Mouse (Mus musculus) MEL (cell line): Measurements from ENCODE around the gene Gm5741. TPM values are rescaled to one million over a fixed set of nuclear protein-coding genes. Genes with fewer than 3 reads are reported as not detected.
A peak's percentile ranks its signal among the peaks of the same experiment; 100 is the strongest.

Experiments
- DNase-seq: peaks from one replicate; pipeline ENCODE4 v3.0.0; 2011; ENCODE audit warnings: low read depth, low spot score
- H3K27ac ChIP-seq: 2 replicates; pipeline ENCODE4 v1.5.1; 2012; ENCODE audit warnings: low read depth, mild to moderate bottlenecking, control low read depth, low read length, moderate library complexity; ENCODE audit not compliant: control insufficient read depth
- H3K27me3 ChIP-seq, 2 experiments: fragments of 150-350 bp in 1 of 2; sonication (generic) in 1 of 2; 2 replicates each; pipeline ENCODE4 v1.6.1; 2012; ENCODE audit warnings: low read length in 2 of 2, mild to moderate bottlenecking in 2 of 2, improper control_type of control experiment in 1 of 2, moderate library complexity in 1 of 2; ENCODE audit not compliant: insufficient read depth in 2 of 2, control insufficient read depth in 1 of 2
- H3K36me3 ChIP-seq, 2 experiments: 2 replicates each; pipeline ENCODE4 v1.6.1; 2012 to 2014; ENCODE audit warnings: low read length in 2 of 2, improper control_type of control experiment in 1 of 2, inconsistent platforms in 1 of 2, mild to moderate bottlenecking in 1 of 2; ENCODE audit not compliant: insufficient read depth in 2 of 2, control insufficient read depth in 1 of 2
- H3K4me1 ChIP-seq, 2 experiments: fragments of 150-350 bp in 1 of 2; sonication (generic) in 1 of 2; 2 replicates each; pipeline ENCODE4 v1.6.1; 2012; ENCODE audit warnings: low read length in 2 of 2, improper control_type of control experiment in 1 of 2, mild to moderate bottlenecking in 1 of 2; ENCODE audit not compliant: insufficient read depth in 2 of 2, control insufficient read depth in 1 of 2
- H3K4me3 ChIP-seq, 2 experiments: fragments of 150-350 bp in 1 of 2; sonication (generic) in 1 of 2; 2 replicates each; pipeline ENCODE4 v1.5.1; 2012; ENCODE audit warnings: low read depth in 2 of 2, low read length in 2 of 2, mild to moderate bottlenecking in 2 of 2, moderate library complexity in 2 of 2, control low read depth in 1 of 2, improper control_type of control experiment in 1 of 2; ENCODE audit not compliant: control insufficient read depth in 1 of 2, insufficient read depth in 1 of 2
- H3K79me2 ChIP-seq: 2 replicates; pipeline ENCODE4 v1.6.1; 2012; ENCODE audit warnings: mild to moderate bottlenecking, low read length, moderate library complexity; ENCODE audit not compliant: control insufficient read depth, poor library complexity, insufficient read depth
- H3K9ac ChIP-seq: 2 replicates; pipeline ENCODE4 v1.6.1; 2012; ENCODE audit warnings: low read depth, mild to moderate bottlenecking, control low read depth, low read length, moderate library complexity; ENCODE audit not compliant: control insufficient read depth, poor library complexity, severe bottlenecking
- H3K9me3 ChIP-seq: fragments of 150-350 bp; sonication (generic); replicated peaks from 2 replicates; pipeline ENCODE4 v1.6.1; 2012; ENCODE audit warnings: mild to moderate bottlenecking, low read length, improper control_type of control experiment, moderate library complexity; ENCODE audit not compliant: insufficient read depth
- BHLHE40 ChIP-seq: IDR thresholded peaks from 2 replicates; pipeline ENCODE4 v1.6.1; 2012; ENCODE audit warnings: low read depth, mild to moderate bottlenecking, inconsistent platforms, low read length, improper control_type of control experiment, borderline replicate concordance
- CHD1 ChIP-seq: IDR thresholded peaks from 2 replicates; pipeline ENCODE4 v1.6.1; 2012; ENCODE audit warnings: low read depth, mild to moderate bottlenecking, inconsistent platforms, low read length, improper control_type of control experiment
- CHD2 ChIP-seq: IDR thresholded peaks from 2 replicates; pipeline ENCODE4 v1.6.1; 2011; ENCODE audit warnings: low read length, improper control_type of control experiment
- CTCF ChIP-seq, 3 experiments: IDR thresholded peaks in 2 of 3; conservative IDR thresholded peaks in 1 of 3; 2 replicates each; pipeline ENCODE4 v1.5.1; 2011 to 2012; ENCODE audit warnings: low read length in 3 of 3, low read depth in 2 of 3, mild to moderate bottlenecking in 2 of 3, improper control_type of control experiment in 1 of 3, inconsistent platforms in 1 of 3, mixed read lengths in 1 of 3, moderate library complexity in 1 of 3; ENCODE audit not compliant: control insufficient read depth in 1 of 3, insufficient read depth in 1 of 3, poor library complexity in 1 of 3, severe bottlenecking in 1 of 3
- E2F4 ChIP-seq: IDR thresholded peaks from 2 replicates; pipeline ENCODE4 v1.6.1; 2011; ENCODE audit warnings: low read depth, low read length, improper control_type of control experiment, borderline replicate concordance
- ELF1 ChIP-seq: IDR thresholded peaks from 2 replicates; pipeline ENCODE4 v1.6.1; 2014; ENCODE audit warnings: low read depth, mild to moderate bottlenecking, inconsistent platforms, low read length, improper control_type of control experiment, moderate library complexity
- EP300 ChIP-seq, 2 experiments: IDR thresholded peaks; 2 replicates each; pipeline ENCODE4 v1.6.1; 2011; ENCODE audit warnings: improper control_type of control experiment in 2 of 2, low read length in 2 of 2, low read depth in 1 of 2, mild to moderate bottlenecking in 1 of 2
- ETS1 ChIP-seq: IDR thresholded peaks from 2 replicates; pipeline ENCODE4 v1.6.1; 2012; ENCODE audit warnings: low read depth, mild to moderate bottlenecking, inconsistent platforms, low read length, improper control_type of control experiment, moderate library complexity
- GABPA ChIP-seq: IDR thresholded peaks from 2 replicates; pipeline ENCODE4 v1.6.1; 2012; ENCODE audit warnings: low read depth, mild to moderate bottlenecking, inconsistent platforms, low read length, improper control_type of control experiment, moderate library complexity
- GATA1 ChIP-seq: IDR thresholded peaks from 2 replicates; pipeline ENCODE4 v1.6.1; 2011; ENCODE audit warnings: low read depth, low read length, improper control_type of control experiment
- HCFC1 ChIP-seq: IDR thresholded peaks from 2 replicates; pipeline ENCODE4 v1.6.1; 2012; ENCODE audit warnings: low read depth, mild to moderate bottlenecking, inconsistent platforms, low read length, improper control_type of control experiment, moderate library complexity
- JUND ChIP-seq: IDR thresholded peaks from 2 replicates; pipeline ENCODE4 v1.6.1; 2011; ENCODE audit warnings: low read depth, mild to moderate bottlenecking, improper control_type of control experiment, low read length
- KAT2A ChIP-seq: conservative IDR thresholded peaks from 2 replicates; pipeline ENCODE4 v1.6.1; 2012; ENCODE audit warnings: low read depth, low read length, improper control_type of control experiment, inconsistent platforms
- MAFK ChIP-seq: IDR thresholded peaks from 2 replicates; pipeline ENCODE4 v1.6.1; 2011; ENCODE audit warnings: low read depth, mild to moderate bottlenecking, low read length, improper control_type of control experiment, borderline replicate concordance
- MAX ChIP-seq: IDR thresholded peaks from 2 replicates; pipeline ENCODE4 v1.6.1; 2011; ENCODE audit warnings: low read length, improper control_type of control experiment
- MAZ ChIP-seq: IDR thresholded peaks from 2 replicates; pipeline ENCODE4 v1.6.1; 2012; ENCODE audit warnings: low read depth, mild to moderate bottlenecking, inconsistent platforms, low read length, improper control_type of control experiment
- MEF2A ChIP-seq: IDR thresholded peaks from 2 replicates; pipeline ENCODE4 v1.6.1; 2014; ENCODE audit warnings: low read depth, mild to moderate bottlenecking, inconsistent platforms, low read length, improper control_type of control experiment; ENCODE audit not compliant: poor library complexity, insufficient replicate concordance, severe bottlenecking; ENCODE audit errors: extremely low read depth
- MXI1 ChIP-seq: IDR thresholded peaks from 2 replicates; pipeline ENCODE4 v1.6.1; 2011; ENCODE audit warnings: mild to moderate bottlenecking, low read depth, low read length, improper control_type of control experiment
- MYB ChIP-seq: IDR thresholded peaks from 2 replicates; pipeline ENCODE4 v1.6.1; 2011; ENCODE audit warnings: mild to moderate bottlenecking, low read depth, low read length, improper control_type of control experiment
- MYC ChIP-seq: IDR thresholded peaks from 2 replicates; pipeline ENCODE4 v1.6.1; 2011; ENCODE audit warnings: low read depth, mild to moderate bottlenecking, low read length, improper control_type of control experiment, moderate library complexity
- NELFE ChIP-seq: IDR thresholded peaks from 2 replicates; pipeline ENCODE4 v1.6.1; 2011; ENCODE audit warnings: low read depth, low read length, improper control_type of control experiment
- NRF1 ChIP-seq: IDR thresholded peaks from 2 replicates; pipeline ENCODE4 v1.6.1; 2014; ENCODE audit warnings: low read depth, mild to moderate bottlenecking, inconsistent platforms, low read length, improper control_type of control experiment, moderate library complexity; ENCODE audit not compliant: poor library complexity, insufficient read depth, severe bottlenecking
- POLR2A ChIP-seq, 2 experiments: IDR thresholded peaks; 2 replicates each; pipeline ENCODE4 v1.6.1; 2011 to 2012; ENCODE audit warnings: low read length in 2 of 2, mild to moderate bottlenecking in 2 of 2, control low read depth in 1 of 2, improper control_type of control experiment in 1 of 2, low read depth in 1 of 2, moderate library complexity in 1 of 2; ENCODE audit not compliant: control insufficient read depth in 1 of 2, insufficient read depth in 1 of 2, poor library complexity in 1 of 2
- POLR2AphosphoS2 ChIP-seq: IDR thresholded peaks from 2 replicates; pipeline ENCODE4 v1.6.1; 2011; ENCODE audit warnings: low read length, improper control_type of control experiment
- POLR2AphosphoS5 ChIP-seq: IDR thresholded peaks from 2 replicates; pipeline ENCODE4 v1.6.1; 2012; ENCODE audit warnings: low read depth, borderline replicate concordance, mild to moderate bottlenecking, inconsistent platforms, low read length, moderate library complexity, mixed read lengths
- RCOR1 ChIP-seq: IDR thresholded peaks from 2 replicates; pipeline ENCODE4 v1.6.1; 2012; ENCODE audit warnings: low read depth, mild to moderate bottlenecking, inconsistent platforms, low read length, improper control_type of control experiment
- SIN3A ChIP-seq: IDR thresholded peaks from 2 replicates; pipeline ENCODE4 v1.6.1; 2012; ENCODE audit warnings: low read length, improper control_type of control experiment, inconsistent platforms
- SMC3 ChIP-seq: IDR thresholded peaks from 2 replicates; pipeline ENCODE4 v1.6.1; 2011; ENCODE audit warnings: low read depth, low read length, improper control_type of control experiment
- TAL1 ChIP-seq: IDR thresholded peaks from 2 replicates; pipeline ENCODE4 v1.6.1; 2012; ENCODE audit warnings: mild to moderate bottlenecking, inconsistent platforms, low read length, moderate library complexity, mixed read lengths
- TBP ChIP-seq: IDR thresholded peaks from 2 replicates; pipeline ENCODE4 v1.8.0; 2011; ENCODE audit warnings: low read depth, low read length, improper control_type of control experiment
- UBTF ChIP-seq: IDR thresholded peaks from 2 replicates; pipeline ENCODE4 v1.6.1; 2012; ENCODE audit warnings: low read depth, mild to moderate bottlenecking, inconsistent platforms, low read length, improper control_type of control experiment, moderate library complexity, borderline replicate concordance; ENCODE audit not compliant: insufficient read depth
- USF2 ChIP-seq, 2 experiments: IDR thresholded peaks; 2 replicates each; pipeline ENCODE4 v1.6.1; 2011 to 2012; ENCODE audit warnings: improper control_type of control experiment in 2 of 2, low read length in 2 of 2, borderline replicate concordance in 1 of 2, inconsistent platforms in 1 of 2, low read depth in 1 of 2, mild to moderate bottlenecking in 1 of 2; ENCODE audit not compliant: insufficient read depth in 1 of 2
- ZC3H11A ChIP-seq: IDR thresholded peaks from 2 replicates; pipeline ENCODE4 v1.6.1; 2012; ENCODE audit warnings: low read depth, mild to moderate bottlenecking, inconsistent platforms, low read length, improper control_type of control experiment
- ZKSCAN1 ChIP-seq: IDR thresholded peaks from 2 replicates; pipeline ENCODE4 v1.6.1; 2012; ENCODE audit warnings: low read depth, mild to moderate bottlenecking, inconsistent platforms, low read length, improper control_type of control experiment, moderate library complexity
- ZMIZ1 ChIP-seq: IDR thresholded peaks from 2 replicates; pipeline ENCODE4 v1.6.1; 2012; ENCODE audit warnings: low read depth, mild to moderate bottlenecking, inconsistent platforms, low read length, improper control_type of control experiment, moderate library complexity
- ZNF384 ChIP-seq: IDR thresholded peaks from 2 replicates; pipeline ENCODE4 v1.6.1; 2012; ENCODE audit warnings: low read depth, mild to moderate bottlenecking, inconsistent platforms, low read length, improper control_type of control experiment
- polyA plus RNA-seq, 2 experiments: library from polyadenylated mRNA; stranded (reverse) in 1 of 2; unstranded in 1 of 2; fragments of >175 nt in 1 of 2; fragments of >200 nt in 1 of 2; gene quantifications; 2 replicates each; pipeline versions ENCODE4 v1.2.1 to v1.2.4; 2012; ENCODE audit warnings: low replicate concordance in 2 of 2, low read depth in 1 of 2; ENCODE audit not compliant: insufficient read length in 2 of 2, insufficient read depth in 1 of 2, missing spikeins in 1 of 2
- total RNA-seq: library from RNA; depleted of rRNA; stranded (reverse); fragments of 300-350 nt; gene quantifications from 2 replicates; pipeline ENCODE4 v1.2.3, GENCODE M21; 2012

Gene Gm5741
- total and polyA plus RNA-seq, 3 experiments, result 1.0 TPM; not detected in 2

GRCm38 (mm10) chr8:85036718-85037365 lies 30.9 kb downstream of the Gm5741 start, which contains the start of gene Tnpo2:
TSS of gene Tnpo2 (plus strand) at chr8:85036915.
- DNase-seq, result peak; percentile 99
- H3K4me1 ChIP-seq, result peaks cover 3 to 15% of the 10 kb centered on the region in 2 experiments
- H3K9ac ChIP-seq, result peak within 1 kb of the TSS; percentile 99
- peak within 1 kb of the TSS; percentile 98 for H3K27ac ChIP-seq
- no peaks in the 10 kb centered on the region for H3K27me3 ChIP-seq
- peaks cover 52% of the 10 kb centered on the region for H3K79me2 ChIP-seq
- peaks cover 13 to 35% of the 10 kb centered on the region in 2 experiments for H3K36me3 ChIP-seq
- H3K4me3 ChIP-seq, result peak within 1 kb of the TSS; percentile 86 to 88
- no peaks in the 10 kb centered on the region for H3K9me3 ChIP-seq
- TF ChIP-seq GATA1 (no peak), MEF2A (no peak), MXI1 (peak; percentile 79), KAT2A (peak; percentile 78), CTCF (IDR thresholded peaks at IDR 0.05 in 2 of 3, conservative IDR thresholded peaks at IDR 0.05 in 1 of 3; ENCODE audit: control insufficient read depth in 1 of 3, insufficient read depth in 1 of 3, low read depth in 2 of 3, low read length in 3 of 3, poor library complexity in 1 of 3, severe bottlenecking in 1 of 3) (no peak), ETS1 (peak; percentile 29; the same call in 1 of the 2 replicates), ELF1 (no peak), JUND (no peak), MAX (peak; percentile 97), TBP (no peak), CHD1 (no peak), GABPA (no peak), NRF1 (peak; percentile 54; the same call in 1 of the 2 replicates), MYC (peak; percentile 96), ZMIZ1 (no peak), NELFE (peak; percentile 72), E2F4 (no peak), EP300 (IDR thresholded peaks at IDR 0.05; ENCODE audit: low read depth in 1 of 2, low read length in 2 of 2) (peak in 1 of 2 experiments; percentile 50; a peak in 2 of 4 replicates), MAFK (no peak; the same call in 1 of the 2 replicates), SMC3 (no peak), ZKSCAN1 (no peak; the same call in 1 of the 2 replicates), UBTF (peak; percentile 66; the same call in 1 of the 2 replicates), RCOR1 (no peak), CHD2 (no peak; the same call in none of the 2 replicates), MYB (no peak; the same call in 1 of the 2 replicates), BHLHE40 (peak; percentile 94), MAZ (no peak), USF2 (IDR thresholded peaks at IDR 0.05; ENCODE audit: borderline replicate concordance in 1 of 2, insufficient read depth in 1 of 2, low read depth in 1 of 2, low read length in 2 of 2) (peak; percentile 94 to 98), POLR2A (IDR thresholded peaks at IDR 0.05; ENCODE audit: control insufficient read depth in 1 of 2, insufficient read depth in 1 of 2, low read depth in 1 of 2, low read length in 2 of 2, poor library complexity in 1 of 2) (peak; percentile 63 to 90), POLR2AphosphoS5 (0 out of 2 replicates have a peak, but pooled peaks have one; percentile 62), ZNF384 (peak; percentile 100), ZC3H11A (no peak), POLR2AphosphoS2 (peak; percentile 76; the same call in 1 of the 2 replicates), SIN3A (peak; percentile 94), TAL1 (no peak), HCFC1 (peak; percentile 92)
